Mouse (Mus musculus): Measurements from ENCODE around the gene Rras.

DNA sequence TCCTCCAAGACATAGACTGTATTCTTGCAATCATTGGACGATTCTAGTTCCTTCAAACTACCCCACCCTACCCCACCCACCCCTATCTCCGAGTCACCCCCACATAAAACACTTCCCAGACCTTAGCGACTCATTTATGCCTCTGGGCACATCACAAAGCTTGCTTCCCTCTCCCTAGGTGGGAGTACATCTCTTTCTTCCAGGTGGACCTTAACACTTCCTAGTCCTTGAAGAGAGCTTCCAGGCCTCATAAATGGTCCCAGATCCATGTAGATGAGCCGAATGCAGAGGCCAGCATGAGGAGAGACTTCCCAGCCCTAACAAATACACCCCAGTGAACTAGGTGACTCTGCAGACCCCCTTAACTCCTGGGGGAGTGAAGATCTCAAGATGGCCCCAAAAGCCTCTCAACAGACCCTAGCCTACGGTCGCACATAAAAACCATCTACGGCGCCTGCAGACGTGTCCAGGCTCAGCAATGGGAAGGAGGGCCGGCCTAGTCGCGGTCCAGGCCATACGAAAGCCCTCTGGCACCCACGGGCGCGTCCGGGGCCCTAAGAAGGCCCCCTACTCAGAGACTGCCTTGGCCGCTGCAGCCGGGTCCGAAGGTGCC, 2.3 kb upstream of the Rras start:
- TF ChIP-seq ETS1 (IDR thresholded peaks at IDR 0.05; ENCODE audit: low read depth, low read length) (0 out of 2 replicates have a peak, but pooled peaks have one; percentile 16), MXI1 (IDR thresholded peaks at IDR 0.05; ENCODE audit: low read depth, low read length) (no peak; the same call in 1 of the 2 replicates)

Data from MEL (cell line).